Mouse (Mus musculus) gastrocnemius, postnatal 36 days (tissue): Measurements from ENCODE around the gene Ccdc152. TPM values are rescaled to one million over a fixed set of nuclear protein-coding genes. Genes with fewer than 3 reads are reported as not detected.

Experiments
- DNase-seq, 2 experiments: peaks; one replicate each; pipeline ENCODE4 v3.0.0; 2022
- intact Hi-C: fragments of 180-260 bp; cut with DNase I; formaldehyde crosslinking; loops from one replicate; pipeline ENCODE4 v1.15.1; 2025
- total RNA-seq, 2 experiments: library from RNA; stranded (reverse); gene quantifications; 2 replicates each; pipeline ENCODE4 v1.2.3; 2021

Ccdc152 gene
- total RNA-seq, 2 experiments from 2014 or later, result not detected

DNA sequence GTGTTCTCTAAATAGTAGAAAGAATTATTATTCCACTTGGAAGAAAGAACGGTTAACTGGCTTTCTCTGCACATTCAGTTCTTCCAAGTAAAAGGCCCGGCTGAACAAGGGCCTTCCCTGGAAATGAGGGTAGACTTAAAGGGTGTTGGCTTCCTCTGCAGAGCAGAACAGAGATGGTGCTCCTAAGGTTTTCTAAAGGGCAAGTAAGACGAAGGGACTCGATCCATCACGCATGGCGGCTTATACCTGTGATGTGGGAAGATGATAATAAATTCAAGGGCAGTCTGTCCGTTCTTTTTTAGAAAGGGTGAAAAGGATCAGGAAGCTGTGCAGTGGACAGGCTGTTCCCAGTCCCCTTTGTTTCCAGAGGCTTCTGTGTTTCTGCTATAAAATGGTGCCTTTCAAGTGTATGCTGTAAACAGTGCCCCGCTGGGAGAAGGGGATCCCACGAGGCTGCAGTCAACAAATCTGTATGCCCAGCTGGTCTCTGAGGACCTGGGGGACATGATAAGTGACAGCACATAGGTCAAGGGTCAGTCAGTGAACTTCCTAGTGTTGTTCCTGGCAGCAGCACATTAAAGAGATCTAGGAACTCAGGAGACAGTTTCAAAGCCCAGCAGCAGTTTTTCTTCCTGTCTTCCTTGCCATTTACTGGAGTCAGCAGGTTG lies 71.0 kb downstream of the Ccdc152 start:
- intact Hi-C loops, result no loop called here
- DNase-seq, result no peak

DNA sequence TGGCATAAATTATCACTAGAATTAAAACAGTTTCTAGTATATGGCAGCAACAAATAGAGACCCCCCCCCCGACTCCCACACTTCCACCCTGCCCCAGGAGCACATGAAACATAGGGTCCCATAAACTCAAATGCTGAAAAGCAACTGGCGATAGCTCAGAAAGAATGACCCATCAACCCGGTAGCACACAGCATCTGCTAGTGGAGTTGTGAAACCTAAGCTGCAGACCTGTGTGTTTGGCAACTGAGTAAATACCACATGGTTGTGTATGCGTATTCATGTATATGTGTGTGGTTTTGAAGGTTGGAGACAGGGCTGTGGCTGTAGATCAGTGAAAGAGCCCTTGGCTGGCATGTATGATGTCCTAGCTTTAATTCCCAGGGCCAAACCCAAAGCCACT lies 72.3 kb downstream of the Ccdc152 start:
- no peak for DNase-seq
- intact Hi-C loops, result no loop called here

Other genes with a start within 250 kb of the Ccdc152 start
- 100 to 1,000 TPM; 109 to 124 TPM for gene Selenop, start 35.0 kb downstream of the Ccdc152 start, total RNA-seq